Mouse (Mus musculus): ENCODE results near the gene Rpl10a.

- no peak for TF ChIP-seq EP300 (IDR thresholded peaks at IDR 0.05; ENCODE audit: low read depth)
- TF ChIP-seq CTCF (IDR thresholded peaks at IDR 0.05; ENCODE audit: low read depth), result no peak
Measured at GRCm38 (mm10) chr17:28345882-28346281, 17.6 kb downstream of the Rpl10a start.
